Mouse (Mus musculus): ENCODE measurements at regions not wholly inside any gene's neighbourhood (a gene's known extent, or its start where the extent isn't known, plus 50 kb on each side); places are given as distances from the start of the nearest gene placed in this dataset.

DNA sequence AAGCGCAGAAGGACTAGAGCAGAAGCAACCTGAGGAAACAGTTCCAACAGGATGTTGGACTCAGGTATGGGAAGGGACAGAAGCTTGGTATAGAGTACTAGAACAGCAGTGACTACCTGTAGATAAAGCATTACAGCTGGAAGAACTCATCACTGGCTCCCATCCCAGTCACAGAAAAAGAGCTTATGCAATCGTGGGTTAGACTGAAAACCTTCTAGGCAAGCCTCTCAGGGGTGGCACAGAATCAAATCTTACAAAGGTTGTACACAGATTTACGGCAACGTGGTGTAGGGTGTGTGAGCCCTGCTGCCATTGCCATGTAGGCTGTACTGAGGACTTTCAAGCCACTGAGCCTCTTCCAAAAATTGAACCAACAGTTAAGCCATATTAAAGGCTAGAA lies 278.6 kb downstream of the Gadd45g start:
- TF ChIP-seq HCFC1 (IDR thresholded peaks at IDR 0.05; ENCODE audit: low read depth, low read length) (no peak), MAFK (IDR thresholded peaks at IDR 0.05; ENCODE audit: borderline replicate concordance, low read depth, low read length) (no peak), POLR2A (IDR thresholded peaks at IDR 0.05; ENCODE audit: control insufficient read depth in 1 of 2, insufficient read depth in 1 of 2, low read depth in 1 of 2, low read length in 2 of 2, poor library complexity in 1 of 2) (no peak), USF2 (IDR thresholded peaks at IDR 0.05; ENCODE audit: borderline replicate concordance in 1 of 2, insufficient read depth in 1 of 2, low read depth in 1 of 2, low read length in 2 of 2) (no peak), ZNF384 (IDR thresholded peaks at IDR 0.05; ENCODE audit: low read depth, low read length) (no peak), MYC (IDR thresholded peaks at IDR 0.05; ENCODE audit: low read depth, low read length) (no peak), CHD1 (IDR thresholded peaks at IDR 0.05; ENCODE audit: low read depth, low read length) (no peak), ZMIZ1 (IDR thresholded peaks at IDR 0.05; ENCODE audit: low read depth, low read length) (no peak)

Data from MEL (cell line).